Mouse (Mus musculus): Measurements from ENCODE around the gene Scamp1.

Scamp1 gene

DNA sequence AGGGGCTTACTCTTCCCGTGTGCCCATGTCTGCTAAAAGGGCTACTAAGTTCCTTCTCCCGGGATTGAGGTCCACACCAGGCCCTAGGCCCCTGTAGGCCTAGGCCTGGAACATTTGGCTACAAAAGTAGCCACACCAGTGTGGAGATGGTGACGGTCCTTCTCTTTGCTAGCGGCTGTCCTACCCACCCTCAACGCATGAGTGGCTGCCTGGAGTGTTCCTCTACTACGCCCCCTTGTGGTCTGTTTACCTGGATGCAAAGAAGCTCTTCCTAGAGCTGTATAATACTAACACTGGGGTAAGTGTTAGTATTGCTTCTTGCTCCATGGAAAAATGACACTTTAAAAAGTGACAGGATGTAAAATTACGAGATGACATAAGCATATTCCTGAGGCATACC is 108.5 kb downstream of the Scamp1 start:
- in situ Hi-C loops (cut with MboI, MseI), result no loop called here

DNA sequence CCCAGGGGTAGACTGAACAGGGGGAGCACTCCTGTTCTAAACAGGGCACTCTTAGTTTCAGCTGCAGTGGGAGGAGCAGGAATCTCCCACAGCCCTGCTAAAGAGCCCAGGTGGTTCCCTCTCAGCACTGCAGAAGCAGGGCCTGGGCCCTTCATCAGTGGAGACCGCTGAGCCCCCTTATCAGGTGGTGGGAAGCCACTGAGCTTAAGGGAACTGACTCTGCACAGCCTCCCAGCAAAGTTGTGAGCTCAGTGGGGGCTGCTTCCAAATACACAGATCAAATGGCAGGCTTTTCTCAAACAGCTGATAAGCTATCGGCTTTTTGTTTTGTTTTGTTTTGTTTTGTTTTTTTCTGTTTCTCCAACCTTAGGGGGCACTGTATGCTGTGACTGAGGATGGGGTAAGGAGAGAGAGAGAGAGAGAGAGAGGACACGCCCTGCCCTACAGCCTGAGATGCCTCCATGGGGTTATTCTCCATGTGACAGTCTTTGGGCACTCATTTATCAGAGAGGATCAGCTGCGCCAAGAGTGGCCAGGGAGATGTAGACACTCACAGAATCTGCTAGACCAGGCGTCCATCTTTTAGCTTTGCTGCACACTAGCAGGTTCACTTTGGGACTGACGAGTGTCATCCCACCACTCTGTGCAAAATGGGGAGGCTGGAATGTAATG is 110.1 kb downstream of the Scamp1 start:
- in situ Hi-C loops (cut with MboI, MseI), result no loop called here

DNA sequence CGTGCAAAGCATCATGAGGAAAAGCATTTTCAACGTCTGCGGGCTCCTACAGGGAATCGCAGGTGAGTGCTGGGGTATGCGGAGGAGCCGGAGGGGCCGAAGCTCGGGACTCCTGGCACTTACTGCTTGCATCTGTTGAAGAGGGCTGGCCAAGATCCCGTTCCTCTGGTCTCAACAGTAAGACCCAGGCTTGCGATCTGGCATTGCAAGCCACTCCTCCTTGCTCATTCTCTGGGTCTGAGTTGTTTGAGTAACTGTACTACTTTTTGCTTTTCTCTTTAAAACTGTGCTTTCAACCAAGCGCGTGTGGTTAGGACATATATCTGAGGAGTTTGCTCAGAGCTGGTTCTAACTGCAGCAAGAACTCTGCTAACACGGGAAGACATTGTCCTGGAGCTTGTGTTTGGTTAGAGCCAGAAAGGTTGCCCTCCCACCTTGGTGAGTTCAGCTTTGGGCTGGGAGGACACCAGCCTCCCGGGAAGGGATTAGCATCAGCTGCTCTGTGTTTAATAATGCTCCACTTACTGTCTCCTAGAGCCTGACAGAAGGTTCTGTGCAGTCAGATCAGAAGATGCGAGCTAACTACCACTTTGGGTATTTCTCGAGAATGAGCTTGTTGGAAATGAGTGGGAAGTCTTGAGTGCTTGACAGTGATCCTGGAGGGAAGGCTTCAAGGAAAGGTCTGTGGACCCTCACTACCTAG is 110.9 kb downstream of the Scamp1 start:
- in situ Hi-C loops (cut with MboI, MseI), result no loop called here

DNA sequence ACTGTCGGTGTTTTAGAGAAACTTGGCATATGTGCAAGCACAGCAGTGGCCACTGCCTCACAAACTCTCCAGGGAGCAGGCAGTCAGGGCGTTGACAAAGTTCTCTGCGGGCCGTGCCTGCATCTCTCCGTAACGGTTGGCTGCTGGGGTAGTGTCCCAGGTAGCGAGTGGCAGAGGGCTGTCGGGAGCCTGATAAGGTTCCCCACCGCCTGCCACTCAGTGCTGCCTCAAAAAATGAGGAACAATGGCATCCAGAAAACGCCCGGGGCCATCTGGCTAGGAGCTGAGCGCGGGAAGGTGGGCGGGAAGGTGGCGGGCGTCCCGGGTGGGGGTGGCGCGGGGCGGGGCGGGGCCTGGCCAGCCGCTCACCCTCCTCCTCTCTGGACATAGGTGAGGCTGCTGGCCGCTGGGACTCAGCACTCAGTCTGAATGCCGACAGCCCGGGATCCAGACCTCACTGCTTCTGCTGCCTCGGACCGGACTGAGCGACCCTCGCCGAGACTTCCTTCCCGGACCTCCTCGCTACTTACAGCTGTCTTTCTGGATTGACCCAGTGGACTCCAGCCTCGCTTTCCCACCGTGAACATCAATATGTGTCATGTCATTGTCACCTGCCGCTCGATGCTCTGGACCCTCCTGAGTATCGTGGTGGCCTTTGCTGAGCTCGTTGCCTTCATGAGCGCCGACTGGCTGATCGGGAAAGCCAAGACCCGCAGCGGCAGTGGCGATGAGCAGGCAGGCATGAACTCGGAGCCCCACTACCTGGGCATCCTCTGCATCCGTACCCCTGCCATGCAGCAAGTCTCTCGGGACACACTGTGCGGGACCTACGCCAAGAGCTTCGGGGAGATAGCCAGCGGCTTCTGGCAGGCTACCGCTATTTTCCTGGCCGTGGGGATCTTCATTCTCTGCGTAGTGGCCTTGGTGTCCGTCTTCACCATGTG is 111.8 kb downstream of the Scamp1 start:
- in situ Hi-C loops (cut with MboI, MseI), result no loop called here

DNA sequence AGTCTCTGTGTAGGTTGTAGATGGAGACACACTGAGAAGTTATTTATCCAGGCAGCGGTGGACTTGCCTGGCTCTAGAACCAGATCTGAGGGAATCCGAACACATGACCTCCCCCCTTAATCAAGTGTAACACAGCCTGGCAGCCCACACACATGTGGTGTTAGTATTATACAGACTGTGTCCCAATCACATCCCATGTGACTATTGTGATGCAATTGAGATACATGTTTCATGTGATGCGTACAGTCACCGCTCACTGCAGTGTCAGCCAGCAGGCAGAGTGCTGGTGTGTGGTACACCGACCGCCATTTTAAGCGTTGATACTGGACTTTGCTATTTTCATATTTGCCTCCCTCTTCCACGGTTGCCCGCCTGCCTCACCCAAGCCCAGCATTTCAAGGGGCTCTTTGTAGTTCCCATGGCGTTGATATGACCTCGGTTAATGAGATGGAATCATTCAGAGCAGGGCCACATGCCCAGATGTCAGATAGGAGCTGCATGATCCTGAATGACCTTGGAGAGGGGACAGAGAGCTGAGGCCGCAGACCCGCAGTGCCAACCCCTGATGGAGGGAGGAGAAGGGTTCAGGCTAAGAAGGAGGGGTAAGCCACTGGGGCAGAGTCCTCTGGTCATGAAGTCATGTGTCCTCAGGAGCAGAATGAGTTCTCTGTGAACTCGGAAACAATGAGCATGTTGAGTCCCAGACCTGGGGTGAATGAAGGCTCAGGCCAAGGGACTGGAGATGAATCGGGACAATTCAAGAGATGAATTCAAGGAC is 112.9 kb downstream of the Scamp1 start:
- in situ Hi-C loops (cut with MboI, MseI), result no loop called here

DNA sequence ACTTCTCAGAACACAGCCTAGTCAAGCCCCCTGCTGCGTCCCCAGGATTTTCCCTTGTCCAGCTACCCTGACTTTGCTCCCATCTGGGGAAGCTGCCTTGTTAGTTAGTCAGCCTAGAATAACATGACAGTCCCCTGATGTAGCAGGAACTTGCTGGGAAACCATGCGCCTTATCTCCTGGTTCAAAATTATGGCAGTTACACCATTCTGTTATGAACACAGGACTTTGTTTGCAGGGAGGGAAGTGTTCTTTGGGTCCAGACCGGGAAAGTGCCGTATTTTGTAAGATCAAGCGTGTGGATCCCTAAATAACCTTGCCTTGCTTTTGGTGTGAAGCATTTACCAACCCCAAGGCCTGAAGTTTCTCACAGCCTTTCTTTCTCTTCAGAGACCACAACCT is 114.0 kb downstream of the Scamp1 start:
- in situ Hi-C loops (cut with MboI, MseI), result no loop called here

DNA sequence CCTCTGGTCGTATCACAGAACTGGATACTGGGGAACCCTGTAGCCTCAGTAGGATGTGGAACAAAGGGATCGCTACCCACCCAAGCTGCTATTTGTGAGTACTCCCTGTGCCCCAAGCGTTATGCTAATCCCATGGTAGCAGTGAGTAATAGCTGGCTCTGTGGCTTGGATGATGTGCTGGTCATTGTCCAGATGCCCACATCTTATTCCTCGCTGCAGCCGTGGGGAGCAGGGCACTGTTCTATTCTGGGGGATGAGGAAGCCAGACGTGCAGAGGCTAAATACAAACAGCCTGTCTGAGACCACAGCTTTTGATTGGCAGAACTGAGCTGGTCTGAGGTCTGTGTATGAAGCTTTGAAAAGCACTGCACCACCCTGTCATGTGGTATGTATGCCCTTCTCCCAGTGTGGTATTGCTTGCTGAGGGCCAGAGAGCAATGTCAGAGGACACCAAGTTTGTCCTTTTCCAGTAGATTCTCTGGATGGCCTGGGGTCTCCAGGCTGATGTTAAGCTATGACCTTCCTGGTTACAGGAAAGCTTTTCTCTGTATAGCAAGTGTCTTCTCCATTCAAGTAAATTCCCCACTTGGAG is 116.2 kb downstream of the Scamp1 start:
- in situ Hi-C loops (cut with MboI, MseI), result no loop called here

DNA sequence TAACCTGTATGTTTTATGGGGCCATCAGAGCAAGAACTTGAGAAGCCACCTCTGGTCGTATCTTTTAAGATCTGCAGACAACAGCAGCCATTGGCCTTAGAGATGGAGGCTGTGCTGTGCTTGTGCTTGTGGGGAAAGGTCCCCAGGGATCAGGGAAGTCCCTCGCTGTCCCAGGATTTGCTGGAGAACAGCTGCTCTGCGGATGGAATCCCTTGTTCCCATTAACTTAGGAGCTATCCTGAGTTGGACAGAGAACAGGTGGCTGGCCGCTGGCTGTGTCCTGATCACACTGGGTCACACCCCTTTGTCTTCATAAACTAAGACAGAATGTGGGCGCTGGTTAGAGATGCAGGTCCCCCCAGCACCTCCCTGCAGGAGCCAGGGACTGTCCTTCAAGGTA is 117.3 kb downstream of the Scamp1 start:
- in situ Hi-C loops (cut with MboI, MseI), result no loop called here

DNA sequence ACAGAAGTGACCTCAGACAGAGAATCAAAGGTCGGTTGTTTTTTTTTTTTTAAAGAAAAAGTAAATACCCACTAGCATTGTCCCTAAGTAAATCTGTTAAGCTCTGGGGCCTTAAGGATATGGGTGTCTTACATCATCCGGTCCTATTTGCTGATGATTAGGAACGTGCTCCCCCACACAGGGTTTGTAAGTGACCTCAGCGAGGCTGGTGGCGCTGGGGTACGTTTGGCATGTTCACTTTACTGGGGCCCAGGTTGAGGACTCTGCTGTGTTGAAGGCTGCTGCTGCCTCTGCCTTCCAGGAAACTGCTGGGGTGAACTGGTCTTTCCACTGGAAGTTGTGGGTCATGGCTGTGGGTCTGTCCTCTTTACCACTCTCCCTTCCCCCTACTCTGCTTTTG is 121.2 kb downstream of the Scamp1 start:
- in situ Hi-C loops (cut with MboI, MseI), result no loop called here

DNA sequence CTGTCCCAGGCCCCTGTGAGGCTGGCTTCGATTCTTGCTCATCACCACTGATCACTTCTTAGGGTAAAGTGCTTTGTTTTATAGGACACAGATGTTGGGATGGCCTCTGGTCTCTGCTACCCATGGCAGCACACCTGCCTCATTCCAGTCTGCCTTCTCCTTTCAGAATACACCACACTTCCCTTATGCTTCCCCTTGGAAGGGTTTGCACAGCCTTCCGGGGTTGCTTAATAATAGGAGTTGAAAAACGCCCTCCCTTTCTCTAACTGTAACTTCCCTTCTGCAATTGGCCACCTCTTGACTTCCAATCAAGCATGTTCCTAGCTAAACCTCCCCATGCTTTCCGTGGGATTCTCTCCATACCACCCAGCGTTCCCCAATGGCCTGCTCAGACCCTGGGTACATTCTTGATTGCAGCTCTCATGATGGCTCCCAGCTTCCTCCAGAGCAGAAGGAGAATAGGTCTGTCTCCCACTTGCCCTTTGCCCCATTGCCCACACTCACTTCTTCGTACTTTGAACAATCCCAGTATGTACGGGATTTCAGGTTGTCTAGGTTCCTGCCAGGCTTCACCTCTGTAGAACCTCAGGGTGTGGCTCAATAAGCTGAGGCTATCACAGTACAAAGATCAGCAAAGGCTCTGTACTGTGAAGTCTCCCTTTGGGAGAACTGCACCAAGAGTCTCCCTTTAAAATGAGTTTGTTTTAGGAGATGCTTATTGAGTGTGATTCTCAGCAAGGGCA is 126.0 kb downstream of the Scamp1 start:
- in situ Hi-C loops (cut with MboI, MseI), result no loop called here

DNA sequence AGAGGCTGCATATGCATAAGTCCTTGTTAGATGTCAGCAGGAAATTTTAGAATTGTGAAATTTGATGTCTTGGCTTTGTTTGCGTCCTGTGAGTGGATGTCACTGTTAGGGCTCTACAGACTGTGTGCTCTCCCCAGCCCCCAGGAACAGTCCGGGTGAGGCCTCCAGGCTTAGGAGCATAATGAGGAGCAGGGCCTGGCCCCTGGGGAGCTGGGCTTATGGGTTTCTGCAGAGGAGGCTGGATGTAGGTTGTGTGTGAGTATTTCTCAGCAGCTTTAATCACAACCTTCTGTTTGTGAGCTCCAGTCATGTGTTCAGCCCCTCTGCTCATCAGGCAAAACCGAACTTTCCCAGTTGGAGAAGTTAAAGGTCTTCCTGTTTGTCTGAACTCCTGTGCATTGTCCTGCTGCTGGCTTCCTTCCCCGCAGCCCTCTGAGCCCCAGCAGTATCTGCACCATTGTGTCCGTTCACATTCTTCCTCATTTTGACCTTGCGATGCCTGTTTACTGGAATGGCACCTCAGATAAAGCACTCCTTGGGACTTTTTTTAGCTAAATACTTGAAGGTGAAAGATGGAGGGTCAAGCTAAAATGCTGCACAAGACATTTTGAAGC is 126.7 kb downstream of the Scamp1 start:
- in situ Hi-C loops (cut with MboI, MseI), result no loop called here

DNA sequence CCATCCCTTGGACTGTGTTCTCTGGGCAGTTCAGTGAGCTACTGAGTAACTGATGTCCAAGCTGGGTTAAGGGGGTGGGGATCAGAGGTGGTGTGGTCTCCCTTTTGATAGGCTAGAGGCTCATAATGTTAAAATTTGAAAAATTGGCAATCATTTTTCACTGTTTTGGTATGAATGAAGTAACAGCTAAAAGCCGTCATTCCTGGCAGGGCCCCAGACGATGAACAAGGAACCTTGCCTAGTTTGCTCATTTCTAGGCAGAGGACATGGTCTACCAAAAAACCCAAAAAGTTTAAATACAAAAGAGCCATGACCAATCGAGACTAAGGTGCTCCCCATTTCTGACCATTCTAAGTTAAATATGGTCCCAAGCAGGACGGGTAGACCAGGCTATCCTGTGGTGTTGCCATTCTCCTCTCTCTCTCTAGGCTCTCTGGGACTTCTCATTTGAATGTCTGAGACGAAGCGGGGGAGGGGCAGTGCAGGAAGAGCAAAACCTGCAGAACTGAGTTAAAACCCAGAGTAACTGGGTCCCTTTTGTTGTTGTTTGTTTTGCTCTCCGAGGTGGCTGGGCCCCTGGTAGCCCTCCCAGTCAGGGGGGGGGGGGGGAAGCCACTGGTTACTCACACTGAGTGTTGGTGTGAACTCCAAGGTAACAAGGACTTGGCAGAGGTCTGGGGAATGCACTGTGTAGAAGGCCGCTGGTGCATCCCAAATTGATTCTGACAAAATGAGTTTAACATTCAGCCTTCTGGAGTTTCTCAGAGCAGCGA is 129.8 kb downstream of the Scamp1 start:
- in situ Hi-C loops (cut with MboI, MseI), result no loop called here

DNA sequence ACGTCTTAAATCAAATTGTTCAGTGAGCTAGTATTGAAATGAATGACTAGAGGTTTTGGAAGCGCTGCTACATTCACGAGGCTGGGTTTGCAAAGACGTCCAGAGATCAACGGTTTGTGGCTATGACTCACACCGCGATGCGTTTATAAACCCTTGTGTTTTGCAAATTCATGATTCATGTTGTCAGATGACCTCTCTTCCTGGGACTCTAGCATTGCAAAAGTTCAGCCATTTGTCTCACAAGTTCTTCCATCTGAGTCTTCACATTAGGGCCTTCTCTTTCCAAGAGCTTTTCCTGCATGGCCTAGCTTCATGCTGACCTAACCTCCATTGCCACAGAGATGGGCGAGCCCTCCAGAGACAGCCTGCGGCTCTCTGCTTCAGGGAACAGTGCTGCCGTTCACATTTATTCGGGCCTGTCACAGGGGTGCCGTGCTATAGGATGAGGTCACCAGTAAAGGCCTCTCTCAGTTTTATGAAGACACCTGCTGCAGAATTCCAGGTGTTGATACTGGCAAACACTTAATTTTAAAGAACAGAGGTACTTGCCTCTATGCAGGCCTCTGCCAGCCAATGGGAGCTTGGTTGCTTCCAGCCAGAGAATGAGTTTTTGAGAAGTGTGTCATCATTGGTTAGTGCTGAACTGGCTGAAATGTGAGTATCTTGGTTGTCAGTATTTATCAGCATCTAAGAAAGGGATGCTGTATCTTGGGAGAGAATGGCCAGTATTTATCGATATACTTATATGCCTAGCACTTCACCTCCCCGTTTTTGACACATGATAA is 131.0 kb downstream of the Scamp1 start:
- in situ Hi-C loops (cut with MboI, MseI), result no loop called here

DNA sequence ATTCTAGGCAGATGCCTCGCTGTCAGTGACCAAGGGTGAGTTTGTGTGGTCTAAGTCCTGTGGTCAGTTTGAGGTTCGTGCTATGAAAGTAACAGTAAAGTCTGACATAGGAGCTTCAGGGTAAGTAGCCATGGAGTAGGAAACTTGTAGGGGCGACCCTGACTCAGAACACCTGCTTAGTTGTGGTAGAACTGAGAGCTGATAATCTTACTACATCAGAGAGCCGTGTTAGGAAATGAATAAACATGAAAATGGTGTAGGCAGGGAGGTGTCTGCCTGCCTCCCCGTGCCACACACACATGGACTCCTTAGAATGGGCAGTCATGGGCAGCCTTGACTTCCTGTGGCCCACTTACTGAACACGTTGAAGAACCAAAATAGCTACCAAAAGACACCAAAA is 132.0 kb downstream of the Scamp1 start:
- in situ Hi-C loops (cut with MboI, MseI), result no loop called here

DNA sequence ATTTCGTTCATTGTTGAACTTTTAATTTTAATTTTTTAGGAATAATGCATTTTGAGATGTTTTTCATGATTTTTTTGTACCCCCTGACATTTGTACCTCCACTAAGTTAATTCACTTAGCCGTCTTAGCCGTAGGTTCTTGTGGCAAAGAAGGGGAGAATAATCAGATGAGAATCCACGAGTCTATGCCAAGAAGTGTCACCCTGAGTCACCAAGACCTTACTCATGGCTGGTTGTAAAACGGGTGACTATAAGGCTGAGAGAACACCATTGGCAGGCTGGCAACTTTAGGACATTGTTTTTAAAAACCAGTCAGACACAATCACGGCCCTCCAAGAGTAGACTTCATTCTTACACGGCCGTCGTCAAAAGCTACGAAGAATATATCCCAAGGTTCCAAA is 132.8 kb downstream of the Scamp1 start:
- in situ Hi-C loops (cut with MboI, MseI), result no loop called here

Data from regulatory T cell (primary cell).